Mouse (Mus musculus) thymus, adult 2 months (tissue): ENCODE data around the gene Lhpp. TPM values are rescaled to one million over a fixed set of nuclear protein-coding genes. Genes with fewer than 3 reads are reported as not detected.

Experiments
- DNase-seq: peaks from one replicate; pipeline ENCODE4 v3.0.0; 2021
- H3K27ac ChIP-seq: fragments of 200-500 bp; 2 replicates; pipeline ENCODE4 v1.5.1; 2012; ENCODE audit warnings: low read length, control low read depth; ENCODE audit not compliant: control insufficient read depth, insufficient read depth
- H3K27me3 ChIP-seq: fragments of 200-500 bp; 2 replicates; pipeline ENCODE4 v1.6.1; 2012; ENCODE audit warnings: mild to moderate bottlenecking, low read length, moderate library complexity, mixed read lengths; ENCODE audit not compliant: control insufficient read depth, insufficient read depth
- H3K36me3 ChIP-seq: fragments of 200-500 bp; 2 replicates; pipeline ENCODE4 v1.6.1; 2012; ENCODE audit warnings: mild to moderate bottlenecking, low read length, moderate library complexity; ENCODE audit not compliant: control insufficient read depth, insufficient read depth
- H3K4me1 ChIP-seq: fragments of 200-500 bp; replicated peaks from 2 replicates; pipeline ENCODE4 v1.6.1; 2012; ENCODE audit warnings: low read length; ENCODE audit not compliant: control insufficient read depth, insufficient read depth
- H3K4me3 ChIP-seq: fragments of 200-500 bp; 2 replicates; pipeline ENCODE4 v1.5.1; 2012; ENCODE audit warnings: mild to moderate bottlenecking, low read length, control low read depth, moderate library complexity; ENCODE audit not compliant: control insufficient read depth, insufficient read depth
- CTCF ChIP-seq: fragments of 200-500 bp; IDR thresholded peaks from 2 replicates; pipeline ENCODE4 v1.5.1; 2012; ENCODE audit warnings: mild to moderate bottlenecking, control low read depth, low read length, moderate library complexity, borderline replicate concordance; ENCODE audit not compliant: control insufficient read depth, poor library complexity, insufficient read depth; ENCODE audit errors: extremely low read depth
- POLR2A ChIP-seq: fragments of 200-500 bp; IDR thresholded peaks from 2 replicates; pipeline ENCODE4 v1.6.1; 2012; ENCODE audit warnings: mild to moderate bottlenecking, low read length, control low read depth, moderate library complexity; ENCODE audit not compliant: control insufficient read depth, poor library complexity, insufficient read depth; ENCODE audit errors: extremely low read depth
- WGBS: fragments of 180-500 bp; shearing (Covaris S2); methylation state at CpG from one replicate; pipeline ENCODE4 v1.1.7; 2018; 5-methylcytosine and 5-hydroxymethylcytosine counted together
- polyA plus RNA-seq: library from polyadenylated mRNA; depleted of rRNA; stranded (reverse); fragments of >200 nt; gene quantifications from 2 replicates; pipeline ENCODE4 v1.2.3, GENCODE M21; 2012; rRNA removed

Gene Lhpp
- polyA plus RNA-seq, 1 experiment: 12.0 TPM

- TF ChIP-seq POLR2A: no peak
- no peak overlapping the region for H3K27ac ChIP-seq
- H3K4me1 ChIP-seq: no peaks in the 10 kb centered on the region
- H3K4me3 ChIP-seq: no peak overlapping the region
- WGBS: 92% methylated on average over 3 of the region's 3 CpGs
- H3K27me3 ChIP-seq: no peaks in the 10 kb centered on the region
- DNase-seq: no peak
- H3K36me3 ChIP-seq: peaks cover 3% of the 10 kb centered on the region
These were observed 137.8 kb downstream of the Lhpp start for GRCm38 (mm10) chr7:132748076-132748769.

- DNase-seq: no peak
- Histone ChIP-seq H3K4me1 (no peaks in the 10 kb centered on the region), H3K27me3 (no peaks in the 10 kb centered on the region), H3K4me3 (no peak overlapping the region), H3K27ac (no peak overlapping the region), H3K36me3 (peaks cover 3% of the 10 kb centered on the region)
- 97% methylated on average over 11 of the region's 11 CpGs for WGBS
- no peak for TF ChIP-seq CTCF
These were observed 139.1 kb downstream of the Lhpp start for GRCm38 (mm10) chr7:132749504-132749903.

GRCm38 (mm10) chr7:132751716-132752115 is 141.3 kb downstream of the Lhpp start:
- Histone ChIP-seq H3K27ac (no peak overlapping the region), H3K27me3 (no peaks in the 10 kb centered on the region), H3K4me3 (no peak overlapping the region), H3K4me1 (no peaks in the 10 kb centered on the region), H3K36me3 (peaks cover 3% of the 10 kb centered on the region)
- TF ChIP-seq POLR2A: no peak
- no peak for TF ChIP-seq CTCF
- DNase-seq: no peak
- WGBS: 93% methylated on average over 2 of the region's 2 CpGs

GRCm38 (mm10) chr7:132753518-132754388 is 143.3 kb downstream of the Lhpp start:
- H3K4me1 ChIP-seq: no peaks in the 10 kb centered on the region
- H3K27ac ChIP-seq: no peak overlapping the region
- no peak overlapping the region for H3K4me3 ChIP-seq
- no peak for TF ChIP-seq POLR2A
- TF ChIP-seq CTCF: no peak
- DNase-seq: no peak
- 85% methylated on average over 4 of the region's 4 CpGs for WGBS
- H3K36me3 ChIP-seq: peaks cover 14% of the 10 kb centered on the region
- no peaks in the 10 kb centered on the region for H3K27me3 ChIP-seq

- Histone ChIP-seq H3K4me1 (no peaks in the 10 kb centered on the region), H3K36me3 (peaks cover 18% of the 10 kb centered on the region), H3K27ac (no peak overlapping the region), H3K4me3 (no peak overlapping the region), H3K27me3 (no peaks in the 10 kb centered on the region)
- DNase-seq: no peak
- TF ChIP-seq CTCF (no peak), POLR2A (no peak)
- 85% methylated on average over 3 of the region's 3 CpGs for WGBS
These were observed 143.9 kb downstream of the Lhpp start for GRCm38 (mm10) chr7:132754389-132754750.

Other genes with a start within 250 kb of the Lhpp start
- gene Oat, start 34.2 kb upstream of the Lhpp start, polyA plus RNA-seq: 48.3 and 51.4 TPM in 2 replicates
- gene Nkx1-2, start 11.0 kb upstream of the Lhpp start, polyA plus RNA-seq: 0.24 and 0.27 TPM in 2 replicates
- gene Fam53b, start 203.2 kb downstream of the Lhpp start, polyA plus RNA-seq: 104 and 122 TPM in 2 replicates
- gene Eef1akmt2, start 242.0 kb downstream of the Lhpp start, polyA plus RNA-seq: 7.0 and 8.7 TPM in 2 replicates
- 12.7 and 12.8 TPM in 2 replicates for gene Abraxas2, start 248.6 kb downstream of the Lhpp start, polyA plus RNA-seq